Mouse (Mus musculus): ENCODE data around the gene Afap1. TPM values are rescaled to one million over a fixed set of nuclear protein-coding genes. Genes with fewer than 3 reads are reported as not detected.

The Afap1 gene
- polyA plus RNA-seq, 1 experiment from 2014 or later, result 73.7 TPM

- Histone ChIP-seq H3K4me2 (ENCODE audit: low read depth, low read length) (no peak overlapping the region), H3K4me3 (ENCODE audit: low read depth, low read length) (no peak overlapping the region), H3K36me3 (ENCODE audit: control insufficient read depth, insufficient read depth, low read length) (peaks cover 46% of the 10 kb centered on the region), H3K9me3 (ENCODE audit: control insufficient read depth, low read length) (no peaks in the 10 kb centered on the region), H3K27me3 (ENCODE audit: control insufficient read depth, insufficient read depth, low read length) (no peaks in the 10 kb centered on the region), H3K9ac (replicated peaks; ENCODE audit: low read depth, low read length) (no peak overlapping the region), H3K4me1 (ENCODE audit: control insufficient read depth, insufficient read depth, low read length) (no peaks in the 10 kb centered on the region), H3K27ac (ENCODE audit: low read depth, low read length) (no peak overlapping the region)
- WGBS, result 35% methylated on average over 4 of the region's 4 CpGs
- ATAC-seq (ENCODE audit: low read depth), result peak; percentile 63; the same call in 1 of the 2 replicates
Measured at GRCm38 (mm10) chr5:35981976-35982375, 88.9 kb downstream of the Afap1 start.

GRCm38 (mm10) chr5:35985611-35986010 is 92.5 kb downstream of the Afap1 start:
- Histone ChIP-seq H3K9me3 (ENCODE audit: control insufficient read depth, low read length) (no peaks in the 10 kb centered on the region), H3K4me2 (ENCODE audit: low read depth, low read length) (no peak overlapping the region), H3K4me3 (ENCODE audit: low read depth, low read length) (no peak overlapping the region), H3K36me3 (ENCODE audit: control insufficient read depth, insufficient read depth, low read length) (peaks cover 50% of the 10 kb centered on the region), H3K4me1 (ENCODE audit: control insufficient read depth, insufficient read depth, low read length) (no peaks in the 10 kb centered on the region), H3K27ac (ENCODE audit: low read depth, low read length) (no peak overlapping the region), H3K27me3 (ENCODE audit: control insufficient read depth, insufficient read depth, low read length) (no peaks in the 10 kb centered on the region), H3K9ac (replicated peaks; ENCODE audit: low read depth, low read length) (no peak overlapping the region)
- WGBS, result 87% methylated on average over 8 of the region's 8 CpGs
- ATAC-seq (ENCODE audit: low read depth), result no peak

GRCm38 (mm10) chr5:35988085-35988484 is 95.0 kb downstream of the Afap1 start:
- H3K27ac ChIP-seq (ENCODE audit: low read depth, low read length), result no peak overlapping the region
- no peak overlapping the region for H3K9ac ChIP-seq (replicated peaks; ENCODE audit: low read depth, low read length)
- ATAC-seq (ENCODE audit: low read depth), result no peak
- no peak overlapping the region for H3K4me2 ChIP-seq (ENCODE audit: low read depth, low read length)
- no peak overlapping the region for H3K4me3 ChIP-seq (ENCODE audit: low read depth, low read length)
- no peaks in the 10 kb centered on the region for H3K9me3 ChIP-seq (ENCODE audit: control insufficient read depth, low read length)
- no peaks in the 10 kb centered on the region for H3K27me3 ChIP-seq (ENCODE audit: control insufficient read depth, insufficient read depth, low read length)
- H3K4me1 ChIP-seq (ENCODE audit: control insufficient read depth, insufficient read depth, low read length), result no peaks in the 10 kb centered on the region
- H3K36me3 ChIP-seq (ENCODE audit: control insufficient read depth, insufficient read depth, low read length), result peaks cover 49% of the 10 kb centered on the region
- 92% methylated on average over 8 of the region's 8 CpGs for WGBS

- no peak overlapping the region for H3K4me3 ChIP-seq (ENCODE audit: low read depth, low read length)
- no peak overlapping the region for H3K27ac ChIP-seq (ENCODE audit: low read depth, low read length)
- no peak overlapping the region for H3K4me2 ChIP-seq (ENCODE audit: low read depth, low read length)
- ATAC-seq (ENCODE audit: low read depth), result no peak
- no peaks in the 10 kb centered on the region for H3K4me1 ChIP-seq (ENCODE audit: control insufficient read depth, insufficient read depth, low read length)
- H3K36me3 ChIP-seq (ENCODE audit: control insufficient read depth, insufficient read depth, low read length), result peaks cover 51% of the 10 kb centered on the region
- 80% methylated on average over 6 of the region's 6 CpGs for WGBS
- H3K27me3 ChIP-seq (ENCODE audit: control insufficient read depth, insufficient read depth, low read length), result no peaks in the 10 kb centered on the region
- H3K9me3 ChIP-seq (ENCODE audit: control insufficient read depth, low read length), result no peaks in the 10 kb centered on the region
- no peak overlapping the region for H3K9ac ChIP-seq (replicated peaks; ENCODE audit: low read depth, low read length)
Measured at GRCm38 (mm10) chr5:35989506-35989905, 96.4 kb downstream of the Afap1 start.

- Histone ChIP-seq H3K27me3 (ENCODE audit: control insufficient read depth, insufficient read depth, low read length) (no peaks in the 10 kb centered on the region), H3K36me3 (ENCODE audit: control insufficient read depth, insufficient read depth, low read length) (peaks cover 44% of the 10 kb centered on the region), H3K4me2 (ENCODE audit: low read depth, low read length) (no peak overlapping the region), H3K9ac (replicated peaks; ENCODE audit: low read depth, low read length) (no peak overlapping the region), H3K4me1 (ENCODE audit: control insufficient read depth, insufficient read depth, low read length) (no peaks in the 10 kb centered on the region), H3K9me3 (ENCODE audit: control insufficient read depth, low read length) (no peaks in the 10 kb centered on the region), H3K27ac (ENCODE audit: low read depth, low read length) (no peak overlapping the region), H3K4me3 (ENCODE audit: low read depth, low read length) (no peak overlapping the region)
- WGBS, result 78% methylated on average over 11 of the region's 11 CpGs
- ATAC-seq (ENCODE audit: low read depth), result no peak
Measured at GRCm38 (mm10) chr5:35989986-35990735, 97.0 kb downstream of the Afap1 start.

- Histone ChIP-seq H3K27me3 (ENCODE audit: control insufficient read depth, insufficient read depth, low read length) (no peaks in the 10 kb centered on the region), H3K9me3 (ENCODE audit: control insufficient read depth, low read length) (no peaks in the 10 kb centered on the region), H3K4me1 (ENCODE audit: control insufficient read depth, insufficient read depth, low read length) (no peaks in the 10 kb centered on the region), H3K9ac (replicated peaks; ENCODE audit: low read depth, low read length) (no peak overlapping the region), H3K27ac (ENCODE audit: low read depth, low read length) (no peak overlapping the region), H3K4me3 (ENCODE audit: low read depth, low read length) (no peak overlapping the region), H3K4me2 (ENCODE audit: low read depth, low read length) (no peak overlapping the region), H3K36me3 (ENCODE audit: control insufficient read depth, insufficient read depth, low read length) (peaks cover 17% of the 10 kb centered on the region)
- WGBS, result 86% methylated on average over 10 of the region's 10 CpGs
- no peak for ATAC-seq (ENCODE audit: low read depth)
Measured at GRCm38 (mm10) chr5:36003797-36004196, 110.7 kb downstream of the Afap1 start.

GRCm38 (mm10) chr5:36006106-36006505 is 113.0 kb downstream of the Afap1 start:
- H3K27me3 ChIP-seq (ENCODE audit: control insufficient read depth, insufficient read depth, low read length), result no peaks in the 10 kb centered on the region
- no peak for ATAC-seq (ENCODE audit: low read depth)
- no peak overlapping the region for H3K4me2 ChIP-seq (ENCODE audit: low read depth, low read length)
- no peak overlapping the region for H3K9ac ChIP-seq (replicated peaks; ENCODE audit: low read depth, low read length)
- H3K9me3 ChIP-seq (ENCODE audit: control insufficient read depth, low read length), result no peaks in the 10 kb centered on the region
- H3K4me3 ChIP-seq (ENCODE audit: low read depth, low read length), result no peak overlapping the region
- no peaks in the 10 kb centered on the region; the same call in 1 of the 2 replicates for H3K36me3 ChIP-seq (ENCODE audit: control insufficient read depth, insufficient read depth, low read length)
- WGBS, result 84% methylated on average over 8 of the region's 8 CpGs
- no peak overlapping the region for H3K27ac ChIP-seq (ENCODE audit: low read depth, low read length)
- H3K4me1 ChIP-seq (ENCODE audit: control insufficient read depth, insufficient read depth, low read length), result no peaks in the 10 kb centered on the region

GRCm38 (mm10) chr5:36006586-36006985 is 113.5 kb downstream of the Afap1 start:
- H3K9me3 ChIP-seq (ENCODE audit: control insufficient read depth, low read length), result no peaks in the 10 kb centered on the region
- no peak overlapping the region for H3K4me2 ChIP-seq (ENCODE audit: low read depth, low read length)
- H3K27me3 ChIP-seq (ENCODE audit: control insufficient read depth, insufficient read depth, low read length), result no peaks in the 10 kb centered on the region
- H3K4me3 ChIP-seq (ENCODE audit: low read depth, low read length), result no peak overlapping the region
- H3K27ac ChIP-seq (ENCODE audit: low read depth, low read length), result no peak overlapping the region
- no peaks in the 10 kb centered on the region; the same call in 1 of the 2 replicates for H3K36me3 ChIP-seq (ENCODE audit: control insufficient read depth, insufficient read depth, low read length)
- H3K4me1 ChIP-seq (ENCODE audit: control insufficient read depth, insufficient read depth, low read length), result no peaks in the 10 kb centered on the region
- no peak for ATAC-seq (ENCODE audit: low read depth)
- H3K9ac ChIP-seq (replicated peaks; ENCODE audit: low read depth, low read length), result no peak overlapping the region
- 83% methylated on average over 5 of the region's 5 CpGs for WGBS

- 53% methylated on average over 10 of the region's 10 CpGs for WGBS
- H3K27ac ChIP-seq (ENCODE audit: low read depth, low read length), result no peak overlapping the region
- no peak overlapping the region for H3K4me2 ChIP-seq (ENCODE audit: low read depth, low read length)
Measured at GRCm38 (mm10) chr5:36007649-36008048, 114.5 kb downstream of the Afap1 start.

More at GRCm38 (mm10) chr5:36007649-36008048, 114.5 kb downstream of the Afap1 start:
- peak; percentile 65 for ATAC-seq (ENCODE audit: low read depth)
- no peaks in the 10 kb centered on the region for H3K27me3 ChIP-seq (ENCODE audit: control insufficient read depth, insufficient read depth, low read length)
- H3K4me3 ChIP-seq (ENCODE audit: low read depth, low read length), result no peak overlapping the region
- H3K9me3 ChIP-seq (ENCODE audit: control insufficient read depth, low read length), result no peaks in the 10 kb centered on the region
- no peaks in the 10 kb centered on the region for H3K4me1 ChIP-seq (ENCODE audit: control insufficient read depth, insufficient read depth, low read length)
- no peaks in the 10 kb centered on the region; the same call in 1 of the 2 replicates for H3K36me3 ChIP-seq (ENCODE audit: control insufficient read depth, insufficient read depth, low read length)
- no peak overlapping the region for H3K9ac ChIP-seq (replicated peaks; ENCODE audit: low read depth, low read length)
